Mouse (Mus musculus) spleen, adult 2 months (tissue): ENCODE results near the gene Pdk2.

Source experiments
- CTCF ChIP-seq: fragments of 200-500 bp; IDR thresholded peaks from 2 replicates; pipeline ENCODE4 v1.5.1; 2011; ENCODE audit warnings: mild to moderate bottlenecking, inconsistent platforms; ENCODE audit not compliant: insufficient read depth, insufficient read length, insufficient replicate concordance; ENCODE audit errors: extremely low read depth
- POLR2A ChIP-seq: fragments of 200-500 bp; IDR thresholded peaks from 2 replicates; pipeline ENCODE4 v1.6.1; 2011; ENCODE audit warnings: low read depth, low read length, inconsistent platforms

GRCm38 (mm10) chr11:95077956-95078355, 36.8 kb upstream of the Pdk2 start:
- TF ChIP-seq POLR2A = no peak
- TF ChIP-seq CTCF = no peak
